Mouse (Mus musculus) midbrain, embryonic 13.5 days (tissue): ENCODE data around the gene Tnfaip2. TPM values are rescaled to one million over a fixed set of nuclear protein-coding genes. Genes with fewer than 3 reads are reported as not detected.
A peak's percentile ranks its signal among the peaks of the same experiment; 100 is the strongest.

Source experiments
- ATAC-seq: fragments of 200-750 bp; cut with Nextera tagmentation; 2 replicates; pipeline ENCODE4 v1.8.0; 2017; ENCODE audit warnings: mild to moderate bottlenecking, moderate TSS enrichment, moderate library complexity
- H3K27ac ChIP-seq: fragments of 300-500 bp; sonication (generic); 2 replicates; pipeline ENCODE4 v1.5.1; 2015; ENCODE audit warnings: inconsistent platforms, mild to moderate bottlenecking, moderate library complexity
- H3K27me3 ChIP-seq: fragments of 300-500 bp; sonication (generic); 2 replicates; pipeline ENCODE4 v1.6.1; 2015; ENCODE audit warnings: mild to moderate bottlenecking, inconsistent platforms
- H3K36me3 ChIP-seq: fragments of 300-500 bp; sonication (generic); 2 replicates; pipeline ENCODE4 v1.6.1; 2015; ENCODE audit warnings: mild to moderate bottlenecking, inconsistent platforms
- H3K4me1 ChIP-seq: fragments of 300-500 bp; sonication (generic); replicated peaks from 2 replicates; pipeline ENCODE4 v1.6.1; 2015; ENCODE audit warnings: inconsistent platforms
- H3K4me2 ChIP-seq: fragments of 300-500 bp; sonication (generic); replicated peaks from 2 replicates; pipeline ENCODE4 v1.6.1; 2015; ENCODE audit warnings: moderate library complexity, mild to moderate bottlenecking, inconsistent platforms
- H3K4me3 ChIP-seq: fragments of 300-500 bp; sonication (generic); replicated peaks from 2 replicates; pipeline ENCODE4 v1.5.1; 2015; ENCODE audit warnings: mild to moderate bottlenecking, inconsistent platforms
- H3K9ac ChIP-seq: fragments of 300-500 bp; sonication (generic); replicated peaks from 2 replicates; pipeline ENCODE4 v1.6.1; 2015; ENCODE audit warnings: mild to moderate bottlenecking, inconsistent platforms
- H3K9me3 ChIP-seq: fragments of 300-500 bp; sonication (generic); 2 replicates; pipeline ENCODE4 v1.6.1; 2016; ENCODE audit warnings: mild to moderate bottlenecking, inconsistent platforms
- WGBS: fragments of 180-500 bp; shearing (Covaris S2); methylation state at CpG from one replicate; pipeline ENCODE4 v1.1.7; 2015; 5-methylcytosine and 5-hydroxymethylcytosine counted together
- polyA plus RNA-seq: library from polyadenylated mRNA; unstranded; fragments of >200 nt; fragmentation: Nextera tagmentation; extraction: Ambion mirVana; gene quantifications from 2 replicates; pipeline ENCODE4 v1.2.1, GENCODE M21; 2015

The Tnfaip2 gene
- polyA plus RNA-seq, 1 experiment from 2014 or later, result 0.28 TPM

GRCm38 (mm10) chr12:111497076-111497475 lies 54.8 kb downstream of the Tnfaip2 start:
- Histone ChIP-seq H3K4me2 (no peak overlapping the region), H3K4me3 (no peak overlapping the region), H3K36me3 (no peaks in the 10 kb centered on the region), H3K27me3 (no peaks in the 10 kb centered on the region), H3K4me1 (peaks cover 10% of the 10 kb centered on the region), H3K9ac (no peak overlapping the region), H3K27ac (no peak overlapping the region), H3K9me3 (no peaks in the 10 kb centered on the region)
- WGBS, result 48% methylated on average over 2 of the region's 2 CpGs
- ATAC-seq, result no peak

DNA sequence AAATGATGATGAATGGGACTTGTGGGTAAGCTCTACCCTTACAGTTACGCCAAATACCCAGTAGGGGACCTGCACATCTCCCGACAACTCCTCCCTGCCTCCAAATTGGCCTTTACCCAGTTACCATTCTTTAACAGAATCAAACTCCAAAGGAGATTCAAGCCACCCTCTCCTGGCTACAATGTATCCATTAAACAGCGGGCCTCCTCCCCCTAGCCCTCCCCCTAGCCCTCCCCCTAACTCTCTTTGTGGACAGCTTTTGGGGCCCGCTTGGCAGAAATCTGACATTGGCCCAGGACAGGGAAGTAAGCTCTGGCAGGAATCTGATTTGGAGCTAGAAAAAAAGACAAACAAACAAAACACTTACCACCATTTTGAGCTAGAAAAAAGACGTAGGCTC lies 57.3 kb downstream of the Tnfaip2 start:
- no peak for ATAC-seq
- Histone ChIP-seq H3K27ac (no peak overlapping the region), H3K4me2 (no peak overlapping the region), H3K9ac (no peak overlapping the region), H3K4me3 (no peak overlapping the region), H3K36me3 (no peaks in the 10 kb centered on the region), H3K4me1 (peaks cover 12% of the 10 kb centered on the region), H3K27me3 (no peaks in the 10 kb centered on the region), H3K9me3 (no peaks in the 10 kb centered on the region)
- WGBS, result 43% methylated on average over 5 of the region's 5 CpGs

GRCm38 (mm10) chr12:111500725-111501124 lies 58.5 kb downstream of the Tnfaip2 start:
- Histone ChIP-seq H3K9ac (no peak overlapping the region), H3K4me2 (peak overlapping the region; percentile 13), H3K27me3 (no peaks in the 10 kb centered on the region), H3K4me3 (no peak overlapping the region), H3K9me3 (no peaks in the 10 kb centered on the region), H3K36me3 (no peaks in the 10 kb centered on the region), H3K4me1 (peaks cover 14% of the 10 kb centered on the region), H3K27ac (peak overlapping the region; percentile 6; the same call in 1 of the 2 replicates)
- 2% methylated on average over 5 of the region's 5 CpGs for WGBS
- ATAC-seq, result peak; percentile 83

DNA sequence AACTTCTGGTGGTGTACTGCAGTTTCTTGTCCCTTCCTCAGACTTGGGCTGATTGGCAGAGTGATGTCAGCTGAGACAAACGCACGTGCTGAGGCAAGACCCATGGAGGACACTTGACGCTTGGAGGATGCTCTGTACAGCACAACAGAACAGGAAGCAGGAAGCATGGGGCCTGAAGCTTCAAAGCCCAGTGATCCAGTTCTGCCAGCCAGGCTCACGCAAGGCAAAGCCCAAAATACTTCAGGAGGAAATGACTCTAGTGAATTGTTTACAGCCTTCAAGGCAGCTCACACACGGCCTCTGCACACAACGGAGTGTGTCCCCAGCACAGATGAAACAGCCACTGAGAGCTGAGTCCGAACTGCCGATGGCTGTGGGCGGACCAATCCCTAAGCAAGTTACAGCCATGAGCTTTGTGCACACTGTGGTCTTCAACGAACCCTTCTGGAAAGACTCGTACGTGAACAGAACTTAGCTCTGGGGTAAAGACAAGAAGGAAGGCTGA lies 60.8 kb downstream of the Tnfaip2 start:
- WGBS, result 94% methylated on average over 12 of the region's 12 CpGs
- H3K9ac ChIP-seq, result no peak overlapping the region
- no peak overlapping the region for H3K27ac ChIP-seq
- no peaks in the 10 kb centered on the region for H3K9me3 ChIP-seq
- H3K4me2 ChIP-seq, result no peak overlapping the region
- H3K4me1 ChIP-seq, result peaks cover 14% of the 10 kb centered on the region
- no peak for ATAC-seq
- H3K36me3 ChIP-seq, result no peaks in the 10 kb centered on the region
- no peaks in the 10 kb centered on the region for H3K27me3 ChIP-seq
- H3K4me3 ChIP-seq, result no peak overlapping the region

GRCm38 (mm10) chr12:111503571-111503970 lies 61.3 kb downstream of the Tnfaip2 start:
- no peaks in the 10 kb centered on the region for H3K36me3 ChIP-seq
- WGBS, result 78% methylated on average over 5 of the region's 5 CpGs
- no peak overlapping the region for H3K27ac ChIP-seq
- peaks cover 14% of the 10 kb centered on the region for H3K4me1 ChIP-seq
- no peak overlapping the region for H3K4me3 ChIP-seq
- H3K9ac ChIP-seq, result no peak overlapping the region
- H3K4me2 ChIP-seq, result no peak overlapping the region
- no peaks in the 10 kb centered on the region for H3K27me3 ChIP-seq
- no peak for ATAC-seq
- H3K9me3 ChIP-seq, result no peaks in the 10 kb centered on the region

Other genes with a start within 250 kb of the Tnfaip2 start
- 1.9 and 2.0 TPM in 2 replicates for gene Amn, start 171.4 kb upstream of the Tnfaip2 start, polyA plus RNA-seq
- gene Cdc42bpb, start 64.8 kb upstream of the Tnfaip2 start, polyA plus RNA-seq, result 37.7 and 39.8 TPM in 2 replicates
- gene Lbhd2, start 35.7 kb upstream of the Tnfaip2 start, polyA plus RNA-seq, result 0.32 TPM in 1 of 2 replicates, not detected in the other
- 2.0 and 2.4 TPM in 2 replicates for gene Exoc3l4, start 25.5 kb upstream of the Tnfaip2 start, polyA plus RNA-seq
- gene Gm266, start 43.4 kb downstream of the Tnfaip2 start, polyA plus RNA-seq, result 0.81 and 0.98 TPM in 2 replicates
- gene Eif5, start 95.5 kb downstream of the Tnfaip2 start, polyA plus RNA-seq, result 593 and 657 TPM in 2 replicates
- 49.2 and 57.2 TPM in 2 replicates for gene Mark3, start 132.1 kb downstream of the Tnfaip2 start, polyA plus RNA-seq
- 1,952 and 2,005 TPM in 2 replicates for gene Ckb, start 229.9 kb downstream of the Tnfaip2 start, polyA plus RNA-seq
- 9.0 and 9.4 TPM in 2 replicates for gene Trmt61a, start 235.6 kb downstream of the Tnfaip2 start, polyA plus RNA-seq